Mouse (Mus musculus): ENCODE measurements around the gene Kmt2d. TPM values are rescaled to one million over a fixed set of nuclear protein-coding genes. Genes with fewer than 3 reads are reported as not detected.

Gene Kmt2d
- polyA plus RNA-seq (2012; rRNA removed): 33.6 and 36.2 TPM in 2 replicates

DNA sequence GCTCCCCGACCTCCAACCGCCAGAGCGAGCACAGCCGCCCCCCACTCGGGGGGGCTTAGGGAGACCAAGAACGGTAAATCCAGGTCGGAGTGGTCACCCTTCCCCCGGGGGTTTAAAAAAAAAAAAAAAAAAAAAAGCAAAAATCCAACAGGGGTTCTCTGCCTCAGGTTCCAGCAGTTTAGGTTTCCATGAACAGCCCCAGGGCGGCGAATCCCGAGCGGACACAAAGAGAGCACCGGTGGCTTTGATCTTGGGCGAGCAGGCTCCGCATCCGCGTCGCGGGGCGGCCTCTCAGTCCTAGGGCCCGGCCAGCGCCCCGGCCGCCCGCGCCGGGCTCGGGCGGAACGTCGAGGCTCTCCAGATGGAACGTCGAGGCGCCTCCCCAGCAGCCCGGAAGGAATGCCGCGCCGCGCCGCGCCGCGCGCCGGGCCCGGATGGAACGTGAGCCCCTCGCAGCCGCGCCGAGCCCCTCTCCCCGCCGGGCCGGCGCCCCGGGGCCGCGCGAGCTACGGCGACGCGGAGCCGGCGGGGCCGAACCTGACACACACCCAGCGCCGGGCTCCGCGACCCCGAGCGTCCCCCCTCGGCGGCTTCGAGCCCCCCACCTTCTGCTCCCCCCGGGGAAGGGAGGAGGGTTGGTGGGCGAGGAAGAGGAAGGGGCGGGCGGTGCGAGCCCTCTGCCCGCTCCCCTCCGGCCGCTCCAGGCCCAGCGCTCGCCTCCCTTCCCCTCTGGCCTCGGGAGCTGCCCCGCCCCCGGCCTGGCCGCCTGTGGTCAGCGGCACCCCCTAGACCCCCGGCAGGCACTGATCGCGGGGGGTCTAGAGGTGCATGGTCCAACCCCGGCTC lies at the start of gene Kmt2d:
Kmt2d (minus strand) TSS at position 135 of the 846 bp plus-strand sequence.

GRCm38 (mm10) chr15:98917538-98918498 lies 46.8 kb upstream of the Kmt2d start, which contains the start of gene Lmbr1l:
Lmbr1l (minus strand) TSS chr15:98918231.

GRCm38 (mm10) chr15:98897928-98898800 lies 27.2 kb upstream of the Kmt2d start, which contains the start of gene Dhh:
Dhh (minus strand) TSS chr15:98898540.

GRCm38 (mm10) chr15:98893940-98894745 lies 23.1 kb upstream of the Kmt2d start, which contains the start of gene Rhebl1:
Rhebl1 (minus strand) TSS chr15:98894540.

DNA sequence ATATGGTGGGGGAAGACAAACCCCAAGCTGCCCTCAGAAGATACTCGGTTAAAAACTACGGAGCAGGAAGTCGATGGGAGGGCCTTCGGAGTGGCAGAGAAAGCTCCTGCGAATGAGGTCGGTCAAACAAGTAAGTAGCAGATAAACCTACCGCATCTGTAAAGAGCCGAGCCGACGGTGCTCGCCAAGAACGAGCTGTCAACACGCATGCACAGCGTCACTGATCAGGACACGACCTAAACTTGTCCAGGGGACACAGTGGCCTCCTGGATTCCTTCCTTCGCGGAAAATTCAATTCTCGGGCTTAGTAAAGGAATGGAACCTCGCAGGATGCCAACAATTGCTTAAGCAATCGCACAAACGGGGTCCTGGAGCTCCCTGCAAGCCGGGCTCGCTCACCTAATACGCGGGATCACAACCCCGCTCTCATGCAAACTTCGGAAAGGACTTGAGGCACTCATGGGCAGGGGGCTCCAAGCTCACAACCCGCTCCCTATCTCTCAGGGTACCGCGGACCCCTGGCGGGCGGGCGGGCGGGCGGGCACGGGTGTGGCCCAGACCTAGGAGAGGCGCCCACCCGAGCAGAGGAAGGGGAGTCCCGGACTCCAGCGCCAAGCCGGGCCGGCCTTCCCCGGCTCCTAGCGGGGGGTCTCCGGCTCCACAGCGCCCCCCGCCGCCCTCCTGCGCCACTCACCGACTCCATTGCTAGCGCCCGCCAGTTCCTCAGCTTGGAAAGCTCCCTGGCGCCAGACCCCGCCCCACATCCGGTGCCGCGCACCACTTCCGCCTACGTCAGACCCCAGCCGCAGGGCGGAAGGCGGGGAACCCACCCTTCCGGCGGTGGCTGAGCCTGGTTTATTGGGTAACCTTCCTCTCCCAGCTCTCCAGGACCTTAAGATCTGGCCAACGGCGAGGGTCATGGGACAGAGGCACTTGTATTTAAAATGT lies 40.0 kb downstream of the Kmt2d start, which contains the start of gene Prkag1:
Prkag1 (minus strand) TSS at position 786 of the 948 bp plus-strand sequence.

GRCm38 (mm10) chr15:98809390-98809789 lies 61.6 kb downstream of the Kmt2d start, which contains the start of gene Ddn:
Ddn (minus strand) TSS chr15:98809490.

DNA sequence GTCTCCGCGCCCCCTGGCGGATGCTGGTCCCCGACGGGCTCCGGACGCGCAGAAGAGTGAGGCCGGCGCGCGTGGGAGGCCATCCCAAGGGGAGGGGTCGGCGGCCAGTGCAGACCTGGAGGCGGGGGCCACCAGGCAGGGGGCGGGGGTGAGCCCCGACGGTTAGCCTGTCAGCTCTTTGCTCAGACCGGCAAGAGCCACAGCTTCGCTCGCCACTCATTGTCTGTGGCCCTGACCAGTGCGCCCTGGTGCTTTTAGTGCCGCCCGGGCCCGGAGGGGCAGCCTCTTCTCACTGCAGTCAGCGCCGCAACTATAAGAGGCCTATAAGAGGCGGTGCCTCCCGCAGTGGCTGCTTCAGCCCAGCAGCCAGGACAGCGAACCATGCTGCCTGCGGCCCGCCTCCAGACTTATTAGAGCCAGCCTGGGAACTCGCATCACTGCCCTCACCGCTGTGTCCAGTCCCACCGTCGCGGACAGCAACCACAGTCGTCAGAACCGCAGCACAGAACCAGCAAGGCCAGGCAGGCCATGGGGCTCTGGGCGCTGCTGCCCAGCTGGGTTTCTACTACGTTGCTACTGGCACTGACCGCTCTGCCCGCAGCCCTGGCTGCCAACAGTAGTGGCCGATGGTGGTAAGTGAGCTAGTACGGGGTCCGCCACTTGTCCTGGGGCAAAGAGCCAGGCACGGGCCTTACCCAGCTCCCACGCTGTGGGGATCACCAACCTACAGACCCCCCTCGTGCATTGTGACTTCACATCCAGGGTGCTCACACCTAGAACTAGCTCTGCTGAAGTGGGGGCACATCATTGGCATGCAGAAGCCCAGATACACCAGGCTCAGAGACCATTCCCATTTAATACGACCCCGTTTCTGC lies 81.1 kb downstream of the Kmt2d start, which contains the start of gene Wnt1:
Wnt1 (plus strand) TSS at position 197 of the 875 bp plus-strand sequence.

Other genes starting within 250 kb of the Kmt2d start
- 122 and 125 TPM in 2 replicates for gene Cacnb3, start 240.4 kb downstream of the Kmt2d start, polyA plus RNA-seq (2012; rRNA removed)
- 36.2 and 37.9 TPM in 2 replicates for gene Ddx23, start 208.3 kb downstream of the Kmt2d start, polyA plus RNA-seq (2012; rRNA removed)
- 2.1 and 2.6 TPM in 2 replicates for gene Rnd1, start 193.7 kb downstream of the Kmt2d start, polyA plus RNA-seq (2012; rRNA removed)
- 6.3 and 7.8 TPM in 2 replicates for gene Ccdc65, start 163.0 kb downstream of the Kmt2d start, polyA plus RNA-seq (2012; rRNA removed)
- 28.3 and 37.1 TPM in 2 replicates for gene Fkbp11, start 143.0 kb downstream of the Kmt2d start, polyA plus RNA-seq (2012; rRNA removed)
- gene Arf3, start 108.0 kb downstream of the Kmt2d start, polyA plus RNA-seq (2012; rRNA removed): 143 and 148 TPM in 2 replicates
- gene Wnt10b, start 93.1 kb downstream of the Kmt2d start, polyA plus RNA-seq (2012; rRNA removed): 104 and 226 TPM in 2 replicates
- gene Wnt1, start 81.3 kb downstream of the Kmt2d start, polyA plus RNA-seq (2012; rRNA removed): 0.14 and 0.35 TPM in 2 replicates
- gene Ddn, start 61.7 kb downstream of the Kmt2d start, polyA plus RNA-seq (2012; rRNA removed): 0.07 TPM in 1 of 2 replicates, not detected in the other
- gene Prkag1, start 39.7 kb downstream of the Kmt2d start, polyA plus RNA-seq (2012; rRNA removed): 51.7 and 70.0 TPM in 2 replicates
- 5.6 and 7.7 TPM in 2 replicates for gene Rhebl1, start 23.3 kb upstream of the Kmt2d start, polyA plus RNA-seq (2012; rRNA removed)
- 31.3 and 36.8 TPM in 2 replicates for gene Dhh, start 27.3 kb upstream of the Kmt2d start, polyA plus RNA-seq (2012; rRNA removed)
- gene Lmbr1l, start 47.0 kb upstream of the Kmt2d start, polyA plus RNA-seq (2012; rRNA removed): 185 and 201 TPM in 2 replicates
- 2,787 and 3,874 TPM in 2 replicates for gene Tuba1b, start 63.4 kb upstream of the Kmt2d start, polyA plus RNA-seq (2012; rRNA removed)
- gene Gm49450, start 82.3 kb upstream of the Kmt2d start, polyA plus RNA-seq (2012; rRNA removed): 283 and 558 TPM in 2 replicates
- 629 and 682 TPM in 2 replicates for gene Tuba1a, start 82.5 kb upstream of the Kmt2d start, polyA plus RNA-seq (2012; rRNA removed)
- gene Tuba1c, start 158.7 kb upstream of the Kmt2d start, polyA plus RNA-seq (2012; rRNA removed): 237 and 310 TPM in 2 replicates
- 3.1 and 5.7 TPM in 2 replicates for gene Prph, start 184.0 kb upstream of the Kmt2d start, polyA plus RNA-seq (2012; rRNA removed)
- 11.9 and 18.1 TPM in 2 replicates for gene Troap, start 203.4 kb upstream of the Kmt2d start, polyA plus RNA-seq (2012; rRNA removed)
- not detected in 2 replicates for gene C1ql4, start 216.6 kb upstream of the Kmt2d start, polyA plus RNA-seq (2012; rRNA removed)
- 0.41 and 0.77 TPM in 2 replicates for gene Dnajc22, start 222.0 kb upstream of the Kmt2d start, polyA plus RNA-seq (2012; rRNA removed)